Mouse (Mus musculus) intestine, postnatal 0 days (tissue): Measurements from ENCODE around the gene Tnfrsf14. TPM values are rescaled to one million over a fixed set of nuclear protein-coding genes. Genes with fewer than 3 reads are reported as not detected.
A peak's percentile ranks its signal among the peaks of the same experiment; 100 is the strongest.

Experiments used
- ATAC-seq: fragments of 200-750 bp; cut with Nextera tagmentation; 2 replicates; pipeline ENCODE4 v1.8.0; 2017; ENCODE audit warnings: mild to moderate bottlenecking, moderate TSS enrichment, moderate library complexity
- H3K27ac ChIP-seq: fragments of 300-500 bp; sonication (generic); 2 replicates; pipeline ENCODE4 v1.5.1; 2014; ENCODE audit warnings: mild to moderate bottlenecking, low read depth, low read length, moderate library complexity
- H3K27me3 ChIP-seq: fragments of 300-500 bp; sonication (generic); replicated peaks from 2 replicates; pipeline ENCODE4 v1.6.1; 2014; ENCODE audit warnings: low read length, mixed read lengths; ENCODE audit not compliant: control insufficient read depth, insufficient read depth
- H3K36me3 ChIP-seq: fragments of 300-500 bp; sonication (generic); 2 replicates; pipeline ENCODE4 v1.6.1; 2014; ENCODE audit warnings: mild to moderate bottlenecking, moderate library complexity; ENCODE audit not compliant: control insufficient read depth, insufficient read depth
- H3K4me1 ChIP-seq: fragments of 300-500 bp; sonication (generic); replicated peaks from 2 replicates; pipeline ENCODE4 v1.6.1; 2014; ENCODE audit warnings: antibody characterized with exemption, low read length, mixed read lengths; ENCODE audit not compliant: control insufficient read depth, insufficient read depth
- H3K4me2 ChIP-seq: fragments of 300-500 bp; sonication (generic); replicated peaks from 2 replicates; pipeline ENCODE4 v1.6.1; 2014; ENCODE audit warnings: low read depth, mild to moderate bottlenecking, moderate library complexity
- H3K4me3 ChIP-seq: fragments of 300-500 bp; sonication (generic); 2 replicates; pipeline ENCODE4 v1.5.1; 2014; ENCODE audit warnings: low read depth, low read length
- H3K9ac ChIP-seq: fragments of 300-500 bp; sonication (generic); 2 replicates; pipeline ENCODE4 v1.6.1; 2014; ENCODE audit warnings: mild to moderate bottlenecking, low read depth, low read length
- H3K9me3 ChIP-seq: fragments of 300-500 bp; sonication (generic); 2 replicates; pipeline ENCODE4 v1.6.1; 2016; ENCODE audit warnings: mixed run types; ENCODE audit not compliant: control insufficient read depth
- CTCF ChIP-seq: sonication (generic); IDR thresholded peaks from 2 replicates; pipeline ENCODE4 v1.5.1; 2016; ENCODE audit warnings: low read depth, mild to moderate bottlenecking, control low read depth, antibody characterized with exemption, moderate library complexity
- WGBS: fragments of 180-500 bp; shearing (Covaris S2); extraction: QIAGEN DNeasy Blood & Tissue Kit; methylation state at CpG from one replicate; pipeline ENCODE4 v1.1.7; 2014; 5-methylcytosine and 5-hydroxymethylcytosine counted together
- polyA plus RNA-seq: library from polyadenylated mRNA; unstranded; fragments of >200 nt; fragmentation: Nextera tagmentation; extraction: Ambion mirVana; gene quantifications from 2 replicates; pipeline ENCODE4 v1.2.1, GENCODE M21; 2015

Gene Tnfrsf14
- polyA plus RNA-seq, 1 experiment from 2014 or later, result 1.9 TPM

GRCm38 (mm10) chr4:154949589-154949982 is 21.2 kb upstream of the Tnfrsf14 start:
- Histone ChIP-seq H3K9me3 (no peaks in the 10 kb centered on the region), H3K4me3 (no peak overlapping the region), H3K4me2 (no peak overlapping the region), H3K36me3 (no peaks in the 10 kb centered on the region), H3K9ac (no peak overlapping the region), H3K27me3 (peaks cover 53% of the 10 kb centered on the region), H3K4me1 (no peaks in the 10 kb centered on the region), H3K27ac (no peak overlapping the region)
- no peak for TF ChIP-seq CTCF
- ATAC-seq, result no peak
- 15% methylated on average over 16 of the region's 16 CpGs for WGBS

- no peaks in the 10 kb centered on the region for H3K36me3 ChIP-seq
- H3K4me3 ChIP-seq, result no peak overlapping the region
- 70% methylated on average over 6 of the region's 6 CpGs for WGBS
- no peak overlapping the region for H3K9ac ChIP-seq
- no peak for TF ChIP-seq CTCF
- H3K4me1 ChIP-seq, result no peaks in the 10 kb centered on the region
- no peak overlapping the region for H3K27ac ChIP-seq
- no peaks in the 10 kb centered on the region for H3K9me3 ChIP-seq
- H3K27me3 ChIP-seq, result peaks cover 48% of the 10 kb centered on the region
- no peak for ATAC-seq
- no peak overlapping the region for H3K4me2 ChIP-seq
These were observed 20.7 kb upstream of the Tnfrsf14 start for GRCm38 (mm10) chr4:154948940-154949588.

GRCm38 (mm10) chr4:154948066-154948939 is 19.9 kb upstream of the Tnfrsf14 start:
- Histone ChIP-seq H3K9me3 (no peaks in the 10 kb centered on the region), H3K9ac (no peak overlapping the region), H3K27ac (no peak overlapping the region), H3K36me3 (no peaks in the 10 kb centered on the region), H3K4me1 (no peaks in the 10 kb centered on the region), H3K27me3 (peaks cover 40% of the 10 kb centered on the region), H3K4me3 (no peak overlapping the region), H3K4me2 (no peak overlapping the region)
- ATAC-seq, result no peak
- no peak for TF ChIP-seq CTCF
- 37% methylated on average over 14 of the region's 14 CpGs for WGBS

GRCm38 (mm10) chr4:154946319-154946718 is 18.0 kb upstream of the Tnfrsf14 start:
- Histone ChIP-seq H3K9me3 (no peaks in the 10 kb centered on the region), H3K4me1 (no peaks in the 10 kb centered on the region), H3K4me2 (peak overlapping the region; percentile 66), H3K36me3 (no peaks in the 10 kb centered on the region), H3K4me3 (peak overlapping the region; percentile 16), H3K9ac (no peak overlapping the region), H3K27ac (no peak overlapping the region), H3K27me3 (peaks cover 21% of the 10 kb centered on the region)
- WGBS, result 1% methylated on average over 8 of the region's 8 CpGs
- ATAC-seq, result peak; percentile 84
- TF ChIP-seq CTCF, result no peak

GRCm38 (mm10) chr4:154944121-154944590 is 15.8 kb upstream of the Tnfrsf14 start:
- 38% methylated on average over 2 of the region's 2 CpGs for WGBS
- no peaks in the 10 kb centered on the region for H3K9me3 ChIP-seq
- H3K4me1 ChIP-seq, result no peaks in the 10 kb centered on the region
- H3K27ac ChIP-seq, result no peak overlapping the region
- H3K36me3 ChIP-seq, result no peaks in the 10 kb centered on the region
- ATAC-seq, result peak; percentile 80
- H3K4me3 ChIP-seq, result no peak overlapping the region
- H3K9ac ChIP-seq, result no peak overlapping the region
- H3K27me3 ChIP-seq, result peaks cover 3% of the 10 kb centered on the region; the same call in 1 of the 2 replicates
- TF ChIP-seq CTCF, result peak; percentile 98
- no peak overlapping the region for H3K4me2 ChIP-seq

- no peaks in the 10 kb centered on the region for H3K9me3 ChIP-seq
- no peaks in the 10 kb centered on the region for H3K4me1 ChIP-seq
- WGBS, result 85% methylated on average over 6 of the region's 6 CpGs
- ATAC-seq, result no peak
- no peaks in the 10 kb centered on the region for H3K27me3 ChIP-seq
- H3K9ac ChIP-seq, result no peak overlapping the region
- no peaks in the 10 kb centered on the region for H3K36me3 ChIP-seq
- H3K4me3 ChIP-seq, result no peak overlapping the region
- no peak overlapping the region for H3K4me2 ChIP-seq
- TF ChIP-seq CTCF, result no peak
- no peak overlapping the region for H3K27ac ChIP-seq
These were observed 15.1 kb upstream of the Tnfrsf14 start for GRCm38 (mm10) chr4:154943323-154944039.
